Mouse (Mus musculus): ENCODE measurements at regions not wholly inside any gene's neighbourhood (a gene's known extent, or its start where the extent isn't known, plus 50 kb on each side); places are given as distances from the start of the nearest gene placed in this dataset.

- no peak for DNase-seq (ENCODE audit: low read depth)
These were observed 51.6 kb upstream of the Cecr2 start for GRCm38 (mm10) chr6:120614526-120614925.

GRCm38 (mm10) chr6:120612346-120612745, 53.8 kb upstream of the Cecr2 start:
- no peak for DNase-seq (ENCODE audit: low read depth)

- DNase-seq (ENCODE audit: low read depth): no peak
These were observed 56.3 kb upstream of the Cecr2 start for GRCm38 (mm10) chr6:120609858-120610257.

GRCm38 (mm10) chr6:120605471-120605870, 60.7 kb upstream of the Cecr2 start:
- no peak for DNase-seq (ENCODE audit: low read depth)

GRCm38 (mm10) chr6:120604020-120604958, 61.9 kb upstream of the Cecr2 start:
- no peak for DNase-seq (ENCODE audit: low read depth)

GRCm38 (mm10) chr6:120603454-120603853, 62.7 kb upstream of the Cecr2 start:
- DNase-seq (ENCODE audit: low read depth): peak; percentile 29

GRCm38 (mm10) chr6:120600376-120600775, 65.8 kb upstream of the Cecr2 start:
- no peak for DNase-seq (ENCODE audit: low read depth)

- DNase-seq (ENCODE audit: low read depth): no peak
These were observed 67.4 kb upstream of the Hdhd5 start for GRCm38 (mm10) chr6:120598471-120598870.

- DNase-seq (ENCODE audit: low read depth): no peak
These were observed 66.8 kb upstream of the Hdhd5 start for GRCm38 (mm10) chr6:120597887-120598286.

- no peak for DNase-seq (ENCODE audit: low read depth)
These were observed 65.6 kb upstream of the Hdhd5 start for GRCm38 (mm10) chr6:120596717-120597116.

GRCm38 (mm10) chr6:120594463-120594862, 63.3 kb upstream of the Hdhd5 start:
- no peak for DNase-seq (ENCODE audit: low read depth)

- DNase-seq (ENCODE audit: low read depth): no peak
These were observed 61.6 kb upstream of the Hdhd5 start for GRCm38 (mm10) chr6:120592705-120593104.

- no peak for DNase-seq (ENCODE audit: low read depth)
These were observed 61.0 kb upstream of the Hdhd5 start for GRCm38 (mm10) chr6:120592031-120592681.

GRCm38 (mm10) chr6:120590191-120590590, 59.1 kb upstream of the Hdhd5 start:
- DNase-seq (ENCODE audit: low read depth): no peak

- DNase-seq (ENCODE audit: low read depth): peak; percentile 57
These were observed 57.9 kb upstream of the Hdhd5 start for GRCm38 (mm10) chr6:120588701-120589659.

GRCm38 (mm10) chr6:120585941-120586280, 54.8 kb upstream of the Hdhd5 start:
- no peak for DNase-seq (ENCODE audit: low read depth)

- no peak for DNase-seq (ENCODE audit: low read depth)
These were observed 54.2 kb upstream of the Hdhd5 start for GRCm38 (mm10) chr6:120585118-120585940.

GRCm38 (mm10) chr6:120581748-120582147, 50.6 kb upstream of the Hdhd5 start:
- DNase-seq (ENCODE audit: low read depth): no peak

All from NIH3T3 (cell line).